Mouse (Mus musculus) left cerebral cortex, adult 8-10 months (tissue): Measurements from ENCODE around the gene Fam43a. TPM values are rescaled to one million over a fixed set of nuclear protein-coding genes. Genes with fewer than 3 reads are reported as not detected.

ENCODE experiments used
- DNase-seq, 2 experiments: peaks; one replicate each; pipeline ENCODE4 v3.0.0; 2022; ENCODE audit warnings: low spot score in 2 of 2
- total RNA-seq, 4 experiments: library from RNA; stranded (reverse); gene quantifications; 2 replicates each; pipeline ENCODE4 v1.2.4; 2022

Fam43a gene
- 10 to 100 TPM; 14.6 to 17.8 (median 16.6) TPM for total RNA-seq

- peak; percentile 76 to 79 for DNase-seq
Measured at GRCm38 (mm10) chr16:30599491-30600268, at the start of gene Fam43a. Fam43a (plus strand) TSS chr16:30599723.

GRCm38 (mm10) chr16:30549966-30550747 is 49.4 kb upstream of the Fam43a start:
- peak; percentile 62 to 83 for DNase-seq

DNA sequence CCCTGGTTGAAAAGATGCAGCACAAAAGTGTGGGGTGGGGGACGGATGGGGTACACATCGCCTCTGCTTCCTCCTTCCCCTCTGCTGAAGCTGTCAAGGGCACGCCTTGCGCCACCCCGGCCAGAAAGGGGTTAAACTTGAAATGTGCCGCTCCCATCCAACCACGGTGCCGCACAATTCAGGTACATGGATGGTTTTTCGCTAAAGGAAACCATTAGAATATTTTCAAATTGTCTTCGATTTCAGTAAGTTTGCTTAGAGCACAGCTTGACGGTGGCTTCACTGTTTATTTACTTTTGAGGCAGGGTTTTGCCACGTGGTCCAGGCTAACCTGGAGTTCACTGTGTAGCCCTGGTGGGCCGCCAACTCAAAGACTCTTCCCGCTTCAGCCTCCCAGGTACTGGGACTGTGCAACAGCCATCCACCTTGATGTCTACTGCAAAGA is 48.8 kb upstream of the Fam43a start, which contains the start of gene Tmem44:
Gene Tmem44 (minus strand): TSS at position 95 of the 445 bp plus-strand sequence.
- no peak for DNase-seq

DNA sequence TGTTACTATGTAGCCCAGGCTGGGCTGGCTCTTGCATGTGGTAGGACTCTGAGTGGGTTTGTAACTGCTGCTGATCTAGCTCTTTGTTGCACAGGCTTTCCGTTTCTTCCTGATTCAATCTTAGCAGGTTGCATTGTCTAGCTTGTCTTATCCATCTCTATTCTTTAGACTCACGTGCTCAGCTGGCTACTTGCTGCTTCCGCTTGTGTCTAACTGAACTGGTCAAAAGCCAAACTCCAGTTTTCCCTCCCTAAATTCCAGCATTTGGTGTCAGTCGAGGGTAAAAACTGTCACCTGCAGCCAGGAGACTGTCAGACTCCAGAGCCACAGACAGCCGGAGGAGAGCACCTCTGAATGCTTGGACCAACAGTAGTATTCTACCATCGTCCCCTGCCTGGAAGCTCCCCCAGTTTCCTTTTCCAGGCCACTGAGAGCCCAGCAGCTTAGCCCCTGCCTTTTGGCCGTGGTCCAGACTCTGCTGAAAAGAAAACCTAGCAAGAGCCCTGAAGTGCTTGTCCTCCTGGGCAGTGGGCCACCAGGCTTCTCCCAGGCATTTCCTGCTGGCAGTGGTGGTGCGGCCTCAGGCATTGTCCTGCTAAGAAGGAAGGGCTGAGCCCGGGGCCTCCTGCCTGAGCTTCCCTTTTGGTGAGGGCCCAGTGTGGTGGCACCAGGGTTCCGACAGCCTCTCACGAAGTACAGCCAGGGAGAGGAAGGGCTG is 46.7 kb upstream of the Fam43a start:
- DNase-seq, result peak; percentile 28 to 84

- DNase-seq, result no peak
Measured at GRCm38 (mm10) chr16:30554109-30554508, 45.4 kb upstream of the Fam43a start.

GRCm38 (mm10) chr16:30559312-30559992 is 40.1 kb upstream of the Fam43a start:
- DNase-seq, result no peak

- no peak for DNase-seq
Measured at GRCm38 (mm10) chr16:30560601-30561000, 38.9 kb upstream of the Fam43a start.

DNA sequence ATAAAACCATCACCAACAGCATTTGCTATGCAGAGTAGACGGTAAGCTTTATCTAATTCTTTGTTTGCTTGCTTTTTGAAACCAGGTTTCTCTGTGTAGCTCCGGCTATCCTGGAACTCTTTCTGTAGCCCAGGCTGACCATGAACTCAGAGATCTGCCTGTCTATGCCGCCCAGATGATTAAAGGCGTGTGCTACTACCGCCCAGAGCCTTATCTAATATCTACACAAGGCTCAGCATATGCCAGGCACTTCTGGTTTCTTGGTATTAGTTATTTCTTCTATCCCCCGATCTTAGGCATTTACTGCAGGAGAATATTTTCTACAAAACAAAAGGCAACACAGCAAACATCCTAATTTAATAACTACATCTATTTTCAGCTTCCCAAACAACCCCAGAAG is 33.9 kb upstream of the Fam43a start:
- DNase-seq, result no peak

- no peak for DNase-seq
Measured at GRCm38 (mm10) chr16:30570173-30570572, 29.4 kb upstream of the Fam43a start.

GRCm38 (mm10) chr16:30571378-30571777 is 28.1 kb upstream of the Fam43a start:
- DNase-seq, result no peak

DNA sequence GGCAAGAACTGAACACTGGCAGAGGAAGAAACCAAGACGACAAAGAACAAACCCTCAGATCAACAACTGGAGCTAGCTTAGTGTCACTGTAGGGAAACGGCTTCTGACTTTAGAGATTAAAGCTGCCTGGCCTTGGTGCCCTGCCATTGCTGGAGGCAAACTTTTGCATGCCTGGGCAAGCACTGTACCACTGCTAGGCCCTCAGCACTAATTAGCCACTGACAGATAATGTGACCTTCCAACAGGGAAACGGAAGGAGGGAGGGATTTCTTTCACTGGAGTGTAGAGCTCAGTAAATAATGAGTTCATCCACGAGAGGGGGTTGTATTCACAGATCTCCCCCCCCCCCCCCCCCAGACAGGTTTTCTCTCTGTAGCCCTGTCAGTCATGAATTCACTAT is 27.3 kb upstream of the Fam43a start:
- DNase-seq, result no peak

- no peak for DNase-seq
Measured at GRCm38 (mm10) chr16:30575815-30576214, 23.7 kb upstream of the Fam43a start.

GRCm38 (mm10) chr16:30576392-30576791 is 23.1 kb upstream of the Fam43a start:
- DNase-seq, result no peak

- DNase-seq, result no peak
Measured at GRCm38 (mm10) chr16:30580765-30581164, 18.8 kb upstream of the Fam43a start.

DNA sequence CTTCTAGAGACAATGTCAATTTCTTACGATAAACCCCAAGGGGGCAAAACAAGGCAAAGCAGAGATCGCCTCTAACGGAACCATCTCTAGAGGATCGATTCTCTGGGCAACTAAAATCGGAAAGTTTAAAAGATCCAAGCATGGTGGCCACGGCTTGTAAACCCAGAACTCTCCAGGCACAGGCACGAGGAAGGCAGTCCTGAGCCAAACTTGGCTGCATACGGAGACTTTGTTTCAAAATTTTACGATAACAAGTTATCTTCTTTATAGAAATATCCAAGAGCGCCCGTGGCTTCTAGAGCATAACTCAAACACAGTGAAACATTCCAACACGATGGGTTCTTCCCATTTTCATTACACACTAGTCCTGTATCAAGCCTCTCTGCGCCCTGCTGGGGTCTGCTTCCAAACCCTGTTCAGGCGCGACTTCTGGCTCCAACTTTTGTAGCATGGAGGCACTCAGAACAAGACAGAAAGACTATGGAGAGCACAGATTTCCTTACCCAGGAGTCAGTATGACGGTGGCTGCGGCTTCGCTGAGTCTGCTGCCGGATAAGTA is 12.5 kb upstream of the Fam43a start:
- no peak for DNase-seq

DNA sequence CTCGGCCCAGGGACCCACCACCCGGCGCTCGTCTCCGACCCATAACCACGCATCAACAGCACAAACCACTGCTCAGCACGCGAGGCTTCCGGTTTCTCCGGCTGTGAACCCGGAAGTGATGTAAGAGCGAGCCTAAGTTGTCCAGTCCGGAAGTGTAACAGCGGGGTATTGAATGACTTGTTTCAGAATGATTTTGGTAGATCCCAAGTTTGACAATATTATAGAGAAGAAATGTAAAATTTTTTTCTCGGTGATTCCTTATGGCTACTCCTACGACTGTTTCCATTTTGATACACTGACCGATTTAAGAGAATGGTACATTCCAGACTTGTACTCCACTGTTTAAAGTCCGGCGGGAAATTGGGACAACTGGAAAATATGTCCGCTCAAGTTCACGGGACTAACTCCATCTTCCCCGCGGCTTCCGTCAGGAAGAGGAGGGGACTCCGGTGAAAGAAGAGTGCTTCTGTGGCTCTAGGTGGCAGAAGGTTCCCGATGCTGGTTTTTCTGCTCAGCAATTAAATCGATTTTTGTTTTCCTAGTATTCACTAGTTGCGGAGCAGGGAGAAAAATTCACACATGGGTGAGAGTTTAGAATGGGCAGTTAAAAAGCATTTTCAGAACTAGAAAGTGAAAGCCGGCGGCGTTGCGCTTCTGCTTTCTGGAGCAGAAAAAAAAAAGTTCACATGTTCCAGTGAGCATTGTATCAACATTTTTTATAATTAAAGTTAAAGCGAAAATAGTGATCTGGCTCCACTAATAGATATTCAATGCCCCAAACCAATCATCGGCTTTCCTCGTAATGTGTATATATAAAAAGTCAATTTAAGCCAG is 11.8 kb upstream of the Fam43a start, which contains the start of gene Lsg1:
Gene Lsg1 (minus strand): TSS at position 99 of the 834 bp plus-strand sequence.
- DNase-seq, result peak; percentile 67 to 76

DNA sequence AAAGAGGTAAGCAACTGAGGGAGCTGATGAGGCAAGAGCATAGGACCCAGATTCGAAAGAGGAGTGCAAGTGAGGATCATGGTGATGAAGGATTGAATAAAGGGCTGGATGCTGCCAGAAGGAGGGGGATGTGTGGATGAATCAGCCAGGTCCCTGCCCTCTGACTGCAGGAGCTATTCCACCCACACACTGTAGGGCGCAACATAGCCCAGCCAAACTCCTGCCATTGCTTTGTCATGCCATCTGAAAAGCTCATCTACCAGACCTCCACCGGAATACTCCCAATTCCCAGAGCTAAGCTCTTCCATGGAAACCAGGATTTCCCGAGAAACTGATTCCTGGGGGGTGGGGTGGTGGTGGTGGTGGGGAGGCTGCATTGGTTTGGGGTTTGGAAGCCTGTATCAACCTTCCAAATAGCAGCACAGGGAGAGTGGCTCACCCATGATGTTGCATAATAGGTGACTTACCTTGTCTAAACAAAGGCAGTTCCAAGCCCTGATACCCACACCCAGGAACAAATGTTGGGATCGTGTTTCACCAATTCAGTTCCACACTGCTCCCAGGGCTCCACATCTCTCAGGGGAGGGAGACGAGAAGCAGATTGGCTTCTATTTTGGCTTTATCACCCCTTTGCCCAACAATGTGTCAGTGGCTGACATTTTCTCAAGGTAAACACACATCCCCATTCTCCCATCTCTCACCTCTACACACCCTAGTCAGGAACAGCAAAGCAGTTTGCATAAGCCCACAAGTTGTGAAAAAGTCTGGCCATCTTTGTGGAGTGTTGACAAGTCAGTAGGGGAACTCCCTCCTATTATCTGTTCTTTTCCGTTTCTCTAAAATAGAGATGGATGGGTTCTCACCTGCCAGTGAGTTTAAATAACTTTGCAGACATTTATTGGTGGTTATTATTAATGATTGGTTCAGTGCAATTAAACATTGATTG is 9.0 kb upstream of the Fam43a start:
- no peak for DNase-seq

- no peak for DNase-seq
Measured at GRCm38 (mm10) chr16:30591990-30592389, 7.5 kb upstream of the Fam43a start.

DNA sequence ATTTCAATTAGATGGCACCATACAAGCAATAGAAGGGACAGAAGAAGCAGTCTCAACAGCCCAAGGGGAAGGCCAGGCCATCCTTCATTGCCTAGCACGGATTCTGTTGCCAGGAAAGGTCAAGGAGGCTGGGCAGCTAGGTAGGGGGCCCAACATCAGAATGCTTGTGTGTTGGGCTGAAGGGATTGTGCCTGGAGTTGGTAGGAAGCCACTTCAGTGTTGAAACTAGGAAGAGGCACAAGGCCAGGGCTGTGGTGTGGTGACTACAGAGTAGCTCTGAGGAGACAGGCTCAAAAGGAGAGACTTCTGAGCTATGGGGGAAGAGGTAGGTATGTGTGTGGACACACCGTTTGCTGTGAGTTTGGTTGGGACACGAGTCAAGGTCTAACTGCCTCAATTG is 4.2 kb upstream of the Fam43a start:
- DNase-seq, result no peak
